13 mouse cellular contexts compared by ENCODE assay signal in the genomic region with DNA sequence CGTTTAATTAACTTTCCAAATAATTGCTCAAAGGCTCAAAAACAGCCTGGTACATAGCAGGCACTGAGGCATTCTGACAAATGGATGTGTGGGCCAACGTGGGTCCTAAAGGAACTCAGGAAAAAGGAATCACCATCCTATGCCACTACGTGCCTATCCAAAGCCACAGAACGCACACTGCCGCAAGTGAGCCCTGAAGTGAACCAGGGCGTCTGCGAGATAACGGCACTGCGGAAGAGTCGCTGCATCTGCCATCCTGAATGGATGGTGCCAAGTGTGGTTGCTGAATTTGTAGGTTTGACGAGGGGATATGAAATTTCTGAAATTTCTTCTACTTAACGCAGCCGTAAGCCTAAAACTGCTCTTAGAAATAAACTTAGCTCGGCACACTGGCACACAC. TPM values are rescaled to one million over a fixed set of nuclear protein-coding genes. Genes with fewer than 3 reads are reported as not detected.
DNase-seq lines count a peak whose midpoint lies in the region; ATAC-seq and TF ChIP-seq lines count a peak whose summit lies in the region.
"Had no signal": no experiment of that assay in that cellular context is flagged by ENCODE, and none has a peak within 500 bp of the region (broad histone marks: within the 10 kb centered on the region; RNA-seq: fewer than 3 reads in every experiment).

No protein-coding gene starts in this region.

- ATAC-seq in intestine, embryonic 14.5 days (replicated peaks; ENCODE audit: low FRiP score, low TSS enrichment, low read depth) = no peak
- ATAC-seq in intestine, postnatal 0 days = no peak
- ATAC-seq in megakaryocyte, adult 5-6 weeks (ENCODE audit: poor library complexity, severe bottlenecking) = no peak
- no peak for ATAC-seq in hindbrain, postnatal 0 days
- no peak for ATAC-seq in stomach, embryonic 16.5 days (ENCODE audit: insufficient read depth, low FRiP score)
- ATAC-seq: CD4-positive, CD25-positive, alpha-beta regulatory T cell, adult 4 months had no signal

- no peak overlapping the region for H3K4me2 ChIP-seq in intestine, embryonic 14.5 days (ENCODE audit: low read length)
- H3K4me2 ChIP-seq in intestine, postnatal 0 days (replicated peaks; ENCODE audit: low read depth) = no peak overlapping the region
- no peak overlapping the region for H3K4me2 ChIP-seq in hindbrain, postnatal 0 days (ENCODE audit: low read depth, low read length)
- peak overlapping the region; percentile 45; the same call in 1 of the 2 replicates for H3K4me2 ChIP-seq in stomach, embryonic 16.5 days (ENCODE audit: low read depth, low read length)
- H3K4me2 ChIP-seq: heart, embryonic 15.5 days; limb, embryonic 12.5 days had no signal

- no peaks in the 10 kb centered on the region for H3K36me3 ChIP-seq in intestine, embryonic 14.5 days (ENCODE audit: control insufficient read depth, insufficient read depth, low read length)
- no peaks in the 10 kb centered on the region for H3K36me3 ChIP-seq in intestine, postnatal 0 days (ENCODE audit: control insufficient read depth, insufficient read depth)
- H3K36me3 ChIP-seq in megakaryocyte, embryonic 14.5 days (replicated peaks; ENCODE audit: low read length) = peaks cover 94% of the 10 kb centered on the region
- no peaks in the 10 kb centered on the region for H3K36me3 ChIP-seq in hindbrain, postnatal 0 days (ENCODE audit: insufficient read depth, low read length)
- H3K36me3 ChIP-seq in stomach, embryonic 16.5 days (ENCODE audit: control insufficient read depth, insufficient read depth, low read length) = no peaks in the 10 kb centered on the region
- H3K36me3 ChIP-seq: heart, embryonic 15.5 days; limb, embryonic 12.5 days had no signal

- H3K9me3 ChIP-seq in intestine, embryonic 14.5 days (ENCODE audit: control insufficient read depth, low read length) = no peaks in the 10 kb centered on the region
- H3K9me3 ChIP-seq in intestine, postnatal 0 days (ENCODE audit: control insufficient read depth) = no peaks in the 10 kb centered on the region
- no peaks in the 10 kb centered on the region for H3K9me3 ChIP-seq in megakaryocyte, embryonic 14.5 days
- no peaks in the 10 kb centered on the region for H3K9me3 ChIP-seq in hindbrain, postnatal 0 days (ENCODE audit: low read length)
- H3K9me3 ChIP-seq in stomach, embryonic 16.5 days (replicated peaks; ENCODE audit: control insufficient read depth, low read length) = no peaks in the 10 kb centered on the region
- H3K9me3 ChIP-seq: heart, embryonic 15.5 days; limb, embryonic 12.5 days had no signal

- no peak overlapping the region for H3K4me3 ChIP-seq in intestine, embryonic 14.5 days (ENCODE audit: low read depth, low read length)
- no peak overlapping the region for H3K4me3 ChIP-seq in intestine, postnatal 0 days (ENCODE audit: low read depth, low read length)
- H3K4me3 ChIP-seq in megakaryocyte, embryonic 14.5 days (replicated peaks) = peak overlapping the region; percentile 25
- no peak overlapping the region for H3K4me3 ChIP-seq in hindbrain, postnatal 0 days (ENCODE audit: low read length)
- no peak overlapping the region for H3K4me3 ChIP-seq in stomach, embryonic 16.5 days (replicated peaks; ENCODE audit: low read length)
- H3K4me3 ChIP-seq: heart, embryonic 15.5 days; limb, embryonic 12.5 days had no signal

- WGBS in intestine, embryonic 14.5 days = 75% methylated on average over 14 of the region's 14 CpGs
- WGBS in intestine, postnatal 0 days = 83% methylated on average over 14 of the region's 14 CpGs
- WGBS in hindbrain, postnatal 0 days = 60% methylated on average over 14 of the region's 14 CpGs
- WGBS in stomach, embryonic 16.5 days = 63% methylated on average over 14 of the region's 14 CpGs

- H3K27ac ChIP-seq in intestine, embryonic 14.5 days (ENCODE audit: low read depth) = peak overlapping the region; percentile 82; the same call in 1 of the 2 replicates
- H3K27ac ChIP-seq in intestine, postnatal 0 days (ENCODE audit: low read depth, low read length) = no peak overlapping the region
- peak overlapping the region; percentile 71 for H3K27ac ChIP-seq in hindbrain, postnatal 0 days
- H3K27ac ChIP-seq in stomach, embryonic 16.5 days (ENCODE audit: low read length) = peak overlapping the region; percentile 95
- H3K27ac ChIP-seq: heart, embryonic 15.5 days; limb, embryonic 12.5 days had no signal

- peaks cover 21% of the 10 kb centered on the region for H3K4me1 ChIP-seq in intestine, embryonic 14.5 days (replicated peaks; ENCODE audit: control insufficient read depth, insufficient read depth, low read length)
- no peaks in the 10 kb centered on the region; the same call in 1 of the 2 replicates for H3K4me1 ChIP-seq in intestine, postnatal 0 days (replicated peaks; ENCODE audit: control insufficient read depth, insufficient read depth, low read length)
- peaks cover 100% of the 10 kb centered on the region for H3K4me1 ChIP-seq in megakaryocyte, embryonic 14.5 days
- peaks cover 6% of the 10 kb centered on the region for H3K4me1 ChIP-seq in hindbrain, postnatal 0 days (ENCODE audit: insufficient read depth, low read length)
- H3K4me1 ChIP-seq in stomach, embryonic 16.5 days (ENCODE audit: control insufficient read depth, insufficient read depth, low read length) = peaks cover 24% of the 10 kb centered on the region
- H3K4me1 ChIP-seq: heart, embryonic 15.5 days; limb, embryonic 12.5 days had no signal

- no peak for DNase-seq in intestine, embryonic 14.5 days (ENCODE audit: low spot score)
- no peak for DNase-seq in hindbrain, postnatal 0 days (ENCODE audit: low spot score)
- no peak for DNase-seq in B cell, adult 2 months
- no peak for DNase-seq in kidney, adult 8-10 months
- DNase-seq: gastrocnemius, postnatal 14 days; kidney, adult 9 months had no signal

- no peak overlapping the region for H3K9ac ChIP-seq in intestine, embryonic 14.5 days (ENCODE audit: low read length)
- no peak overlapping the region for H3K9ac ChIP-seq in intestine, postnatal 0 days (ENCODE audit: low read depth, low read length)
- no peak overlapping the region for H3K9ac ChIP-seq in hindbrain, postnatal 0 days (replicated peaks; ENCODE audit: low read length)
- H3K9ac ChIP-seq in stomach, embryonic 16.5 days (ENCODE audit: low read length) = no peak overlapping the region
- H3K9ac ChIP-seq: heart, embryonic 15.5 days; limb, embryonic 12.5 days had no signal

- no peaks in the 10 kb centered on the region for H3K27me3 ChIP-seq in intestine, embryonic 14.5 days (replicated peaks; ENCODE audit: control insufficient read depth, insufficient read depth, low read length)
- H3K27me3 ChIP-seq in intestine, postnatal 0 days (replicated peaks; ENCODE audit: control insufficient read depth, insufficient read depth, low read length) = no peaks in the 10 kb centered on the region
- H3K27me3 ChIP-seq in megakaryocyte, embryonic 14.5 days (replicated peaks) = no peaks in the 10 kb centered on the region
- no peaks in the 10 kb centered on the region for H3K27me3 ChIP-seq in hindbrain, postnatal 0 days (ENCODE audit: insufficient read depth, low read length)
- H3K27me3 ChIP-seq in stomach, embryonic 16.5 days (ENCODE audit: control insufficient read depth, insufficient read depth, low read length) = no peaks in the 10 kb centered on the region
- H3K27me3 ChIP-seq: heart, embryonic 15.5 days had no signal

- no peak for TF ChIP-seq CTCF in intestine, postnatal 0 days (IDR thresholded peaks at IDR 0.05; ENCODE audit: low read depth)
- TF ChIP-seq CTCF in hindbrain, postnatal 0 days (IDR thresholded peaks at IDR 0.05; ENCODE audit: low read depth) = no peak

RNA-seq across cellular contexts. Expression of a gene that starts 54.6 kb away (rescaled TPM):
- polyA plus RNA-seq in intestine, embryonic 14.5 days (2014; fragmentation: Nextera tagmentation; extraction: Ambion mirVana) = 8.3 and 8.5 TPM in 2 replicates
- polyA plus RNA-seq in intestine, postnatal 0 days (2015; fragmentation: Nextera tagmentation; extraction: Ambion mirVana) = 3.5 and 4.0 TPM in 2 replicates
- polyA plus RNA-seq in megakaryocyte, embryonic 14.5 days (2012; ENCODE audit: insufficient read depth, low replicate concordance) = 2.2 and 8.7 TPM in 2 replicates
- total RNA-seq in megakaryocyte, adult 5-6 weeks (2015) = 103 and 104 TPM in 2 replicates
- total RNA-seq in megakaryocyte, adult 5-6 weeks (2017) = 94.7 and 107 TPM in 2 replicates
- 37.8 and 39.1 TPM in 2 replicates for total RNA-seq in hindbrain, postnatal 0 days (2014; rRNA removed)
- polyA plus RNA-seq in hindbrain, postnatal 0 days (2015; fragmentation: Nextera tagmentation; extraction: Ambion mirVana) = 4.6 and 4.7 TPM in 2 replicates
- 4.1 and 5.0 TPM in 2 replicates for polyA plus RNA-seq in stomach, embryonic 16.5 days (2015; fragmentation: Nextera tagmentation; extraction: Ambion mirVana)
